Mouse (Mus musculus): ENCODE measurements around the gene Ccsap. TPM values are rescaled to one million over a fixed set of nuclear protein-coding genes. Genes with fewer than 3 reads are reported as not detected.

Gene Ccsap
- polyA plus RNA-seq, 1 experiment: 0.84 TPM

- no peak for DNase-seq (ENCODE audit: low read depth)
Measured at GRCm38 (mm10) chr8:123880271-123880670, 20.3 kb upstream of the Ccsap start.

GRCm38 (mm10) chr8:123877865-123878264 lies 17.9 kb upstream of the Ccsap start:
- DNase-seq (ENCODE audit: low read depth): no peak

GRCm38 (mm10) chr8:123874324-123874723 lies 14.3 kb upstream of the Ccsap start:
- DNase-seq (ENCODE audit: low read depth): no peak

- no peak for DNase-seq (ENCODE audit: low read depth)
Measured at GRCm38 (mm10) chr8:123873364-123873763, 13.4 kb upstream of the Ccsap start.

- DNase-seq (ENCODE audit: low read depth): no peak
Measured at GRCm38 (mm10) chr8:123872048-123872447, 12.0 kb upstream of the Ccsap start.

GRCm38 (mm10) chr8:123866971-123867370 lies 7.0 kb upstream of the Ccsap start:
- no peak for DNase-seq (ENCODE audit: low read depth)

- DNase-seq (ENCODE audit: low read depth): no peak
Measured at GRCm38 (mm10) chr8:123865786-123866185, 5.8 kb upstream of the Ccsap start.

GRCm38 (mm10) chr8:123860386-123860785 lies 377 bp upstream of the Ccsap start:
- DNase-seq (ENCODE audit: low read depth): no peak

- DNase-seq (ENCODE audit: low read depth): peak; percentile 38
Measured at GRCm38 (mm10) chr8:123858941-123859647, 915 bp downstream of the Ccsap start.

- DNase-seq (ENCODE audit: low read depth): no peak
Measured at GRCm38 (mm10) chr8:123858574-123858940, 1.5 kb downstream of the Ccsap start.

GRCm38 (mm10) chr8:123857361-123857760 lies 2.6 kb downstream of the Ccsap start:
- DNase-seq (ENCODE audit: low read depth): no peak

GRCm38 (mm10) chr8:123854733-123855475 lies 5.1 kb downstream of the Ccsap start:
- DNase-seq (ENCODE audit: low read depth): no peak

GRCm38 (mm10) chr8:123854252-123854651 lies 5.8 kb downstream of the Ccsap start:
- no peak for DNase-seq (ENCODE audit: low read depth)

GRCm38 (mm10) chr8:123851590-123851989 lies 8.4 kb downstream of the Ccsap start:
- DNase-seq (ENCODE audit: low read depth): no peak

GRCm38 (mm10) chr8:123849352-123849751 lies 10.7 kb downstream of the Ccsap start:
- no peak for DNase-seq (ENCODE audit: low read depth)

GRCm38 (mm10) chr8:123847546-123847945 lies 12.5 kb downstream of the Ccsap start:
- no peak for DNase-seq (ENCODE audit: low read depth)

- DNase-seq (ENCODE audit: low read depth): no peak
Measured at GRCm38 (mm10) chr8:123846509-123846908, 13.5 kb downstream of the Ccsap start.

- DNase-seq (ENCODE audit: low read depth): no peak
Measured at GRCm38 (mm10) chr8:123845991-123846390, 14.0 kb downstream of the Ccsap start.

GRCm38 (mm10) chr8:123845114-123845513 lies 14.9 kb downstream of the Ccsap start:
- no peak for DNase-seq (ENCODE audit: low read depth)

- DNase-seq (ENCODE audit: low read depth): no peak
Measured at GRCm38 (mm10) chr8:123844341-123844740, 15.7 kb downstream of the Ccsap start.

- no peak for DNase-seq (ENCODE audit: low read depth)
Measured at GRCm38 (mm10) chr8:123842086-123842485, 17.9 kb downstream of the Ccsap start.

- no peak for DNase-seq (ENCODE audit: low read depth)
Measured at GRCm38 (mm10) chr8:123840578-123841345, 19.2 kb downstream of the Ccsap start.

GRCm38 (mm10) chr8:123838496-123838895 lies 21.5 kb downstream of the Ccsap start:
- DNase-seq (ENCODE audit: low read depth): no peak
